Mouse (Mus musculus): ENCODE data around the gene Cfap46.

- TF ChIP-seq CTCF (conservative IDR thresholded peaks at IDR 0.05; ENCODE audit: low read length) (no peak), POU5F1 (IDR thresholded peaks at IDR 0.05; ENCODE audit: borderline replicate concordance, low read length) (no peak), NANOG (IDR thresholded peaks at IDR 0.05; ENCODE audit: borderline replicate concordance, low read length) (no peak)
Observed at GRCm38 (mm10) chr7:139723986-139724385, 40.4 kb upstream of the Cfap46 start.
